Mouse (Mus musculus) MEL (cell line): Measurements from ENCODE around the gene Grik4. TPM values are rescaled to one million over a fixed set of nuclear protein-coding genes. Genes with fewer than 3 reads are reported as not detected.

Experiments used
- DNase-seq: peaks from one replicate; pipeline ENCODE4 v3.0.0; 2011; ENCODE audit warnings: low read depth, low spot score
- H3K27ac ChIP-seq: 2 replicates; pipeline ENCODE4 v1.5.1; 2012; ENCODE audit warnings: low read depth, mild to moderate bottlenecking, control low read depth, low read length, moderate library complexity; ENCODE audit not compliant: control insufficient read depth
- H3K27me3 ChIP-seq, 2 experiments: fragments of 150-350 bp in 1 of 2; sonication (generic) in 1 of 2; 2 replicates each; pipeline ENCODE4 v1.6.1; 2012; ENCODE audit warnings: low read length in 2 of 2, mild to moderate bottlenecking in 2 of 2, improper control_type of control experiment in 1 of 2, moderate library complexity in 1 of 2; ENCODE audit not compliant: insufficient read depth in 2 of 2, control insufficient read depth in 1 of 2
- H3K36me3 ChIP-seq, 2 experiments: 2 replicates each; pipeline ENCODE4 v1.6.1; 2012 to 2014; ENCODE audit warnings: low read length in 2 of 2, improper control_type of control experiment in 1 of 2, inconsistent platforms in 1 of 2, mild to moderate bottlenecking in 1 of 2; ENCODE audit not compliant: insufficient read depth in 2 of 2, control insufficient read depth in 1 of 2
- H3K4me1 ChIP-seq, 2 experiments: fragments of 150-350 bp in 1 of 2; sonication (generic) in 1 of 2; 2 replicates each; pipeline ENCODE4 v1.6.1; 2012; ENCODE audit warnings: low read length in 2 of 2, improper control_type of control experiment in 1 of 2, mild to moderate bottlenecking in 1 of 2; ENCODE audit not compliant: insufficient read depth in 2 of 2, control insufficient read depth in 1 of 2
- H3K4me3 ChIP-seq, 2 experiments: fragments of 150-350 bp in 1 of 2; sonication (generic) in 1 of 2; 2 replicates each; pipeline ENCODE4 v1.5.1; 2012; ENCODE audit warnings: low read depth in 2 of 2, low read length in 2 of 2, mild to moderate bottlenecking in 2 of 2, moderate library complexity in 2 of 2, control low read depth in 1 of 2, improper control_type of control experiment in 1 of 2; ENCODE audit not compliant: control insufficient read depth in 1 of 2, insufficient read depth in 1 of 2
- H3K79me2 ChIP-seq: 2 replicates; pipeline ENCODE4 v1.6.1; 2012; ENCODE audit warnings: mild to moderate bottlenecking, low read length, moderate library complexity; ENCODE audit not compliant: control insufficient read depth, poor library complexity, insufficient read depth
- H3K9ac ChIP-seq: 2 replicates; pipeline ENCODE4 v1.6.1; 2012; ENCODE audit warnings: low read depth, mild to moderate bottlenecking, control low read depth, low read length, moderate library complexity; ENCODE audit not compliant: control insufficient read depth, poor library complexity, severe bottlenecking
- H3K9me3 ChIP-seq: fragments of 150-350 bp; sonication (generic); replicated peaks from 2 replicates; pipeline ENCODE4 v1.6.1; 2012; ENCODE audit warnings: mild to moderate bottlenecking, low read length, improper control_type of control experiment, moderate library complexity; ENCODE audit not compliant: insufficient read depth
- CHD1 ChIP-seq: IDR thresholded peaks from 2 replicates; pipeline ENCODE4 v1.6.1; 2012; ENCODE audit warnings: low read depth, mild to moderate bottlenecking, inconsistent platforms, low read length, improper control_type of control experiment
- CTCF ChIP-seq, 3 experiments: IDR thresholded peaks in 2 of 3; conservative IDR thresholded peaks in 1 of 3; 2 replicates each; pipeline ENCODE4 v1.5.1; 2011 to 2012; ENCODE audit warnings: low read length in 3 of 3, low read depth in 2 of 3, mild to moderate bottlenecking in 2 of 3, improper control_type of control experiment in 1 of 3, inconsistent platforms in 1 of 3, mixed read lengths in 1 of 3, moderate library complexity in 1 of 3; ENCODE audit not compliant: control insufficient read depth in 1 of 3, insufficient read depth in 1 of 3, poor library complexity in 1 of 3, severe bottlenecking in 1 of 3
- E2F4 ChIP-seq: IDR thresholded peaks from 2 replicates; pipeline ENCODE4 v1.6.1; 2011; ENCODE audit warnings: low read depth, low read length, improper control_type of control experiment, borderline replicate concordance
- EP300 ChIP-seq, 2 experiments: IDR thresholded peaks; 2 replicates each; pipeline ENCODE4 v1.6.1; 2011; ENCODE audit warnings: improper control_type of control experiment in 2 of 2, low read length in 2 of 2, low read depth in 1 of 2, mild to moderate bottlenecking in 1 of 2
- ETS1 ChIP-seq: IDR thresholded peaks from 2 replicates; pipeline ENCODE4 v1.6.1; 2012; ENCODE audit warnings: low read depth, mild to moderate bottlenecking, inconsistent platforms, low read length, improper control_type of control experiment, moderate library complexity
- GATA1 ChIP-seq: IDR thresholded peaks from 2 replicates; pipeline ENCODE4 v1.6.1; 2011; ENCODE audit warnings: low read depth, low read length, improper control_type of control experiment
- HCFC1 ChIP-seq: IDR thresholded peaks from 2 replicates; pipeline ENCODE4 v1.6.1; 2012; ENCODE audit warnings: low read depth, mild to moderate bottlenecking, inconsistent platforms, low read length, improper control_type of control experiment, moderate library complexity
- KAT2A ChIP-seq: conservative IDR thresholded peaks from 2 replicates; pipeline ENCODE4 v1.6.1; 2012; ENCODE audit warnings: low read depth, low read length, improper control_type of control experiment, inconsistent platforms
- MAX ChIP-seq: IDR thresholded peaks from 2 replicates; pipeline ENCODE4 v1.6.1; 2011; ENCODE audit warnings: low read length, improper control_type of control experiment
- MAZ ChIP-seq: IDR thresholded peaks from 2 replicates; pipeline ENCODE4 v1.6.1; 2012; ENCODE audit warnings: low read depth, mild to moderate bottlenecking, inconsistent platforms, low read length, improper control_type of control experiment
- MEF2A ChIP-seq: IDR thresholded peaks from 2 replicates; pipeline ENCODE4 v1.6.1; 2014; ENCODE audit warnings: low read depth, mild to moderate bottlenecking, inconsistent platforms, low read length, improper control_type of control experiment; ENCODE audit not compliant: poor library complexity, insufficient replicate concordance, severe bottlenecking; ENCODE audit errors: extremely low read depth
- MXI1 ChIP-seq: IDR thresholded peaks from 2 replicates; pipeline ENCODE4 v1.6.1; 2011; ENCODE audit warnings: mild to moderate bottlenecking, low read depth, low read length, improper control_type of control experiment
- MYC ChIP-seq: IDR thresholded peaks from 2 replicates; pipeline ENCODE4 v1.6.1; 2011; ENCODE audit warnings: low read depth, mild to moderate bottlenecking, low read length, improper control_type of control experiment, moderate library complexity
- POLR2AphosphoS2 ChIP-seq: IDR thresholded peaks from 2 replicates; pipeline ENCODE4 v1.6.1; 2011; ENCODE audit warnings: low read length, improper control_type of control experiment
- POLR2AphosphoS5 ChIP-seq: IDR thresholded peaks from 2 replicates; pipeline ENCODE4 v1.6.1; 2012; ENCODE audit warnings: low read depth, borderline replicate concordance, mild to moderate bottlenecking, inconsistent platforms, low read length, moderate library complexity, mixed read lengths
- RCOR1 ChIP-seq: IDR thresholded peaks from 2 replicates; pipeline ENCODE4 v1.6.1; 2012; ENCODE audit warnings: low read depth, mild to moderate bottlenecking, inconsistent platforms, low read length, improper control_type of control experiment
- SIN3A ChIP-seq: IDR thresholded peaks from 2 replicates; pipeline ENCODE4 v1.6.1; 2012; ENCODE audit warnings: low read length, improper control_type of control experiment, inconsistent platforms
- TAL1 ChIP-seq: IDR thresholded peaks from 2 replicates; pipeline ENCODE4 v1.6.1; 2012; ENCODE audit warnings: mild to moderate bottlenecking, inconsistent platforms, low read length, moderate library complexity, mixed read lengths
- UBTF ChIP-seq: IDR thresholded peaks from 2 replicates; pipeline ENCODE4 v1.6.1; 2012; ENCODE audit warnings: low read depth, mild to moderate bottlenecking, inconsistent platforms, low read length, improper control_type of control experiment, moderate library complexity, borderline replicate concordance; ENCODE audit not compliant: insufficient read depth
- USF2 ChIP-seq, 2 experiments: IDR thresholded peaks; 2 replicates each; pipeline ENCODE4 v1.6.1; 2011 to 2012; ENCODE audit warnings: improper control_type of control experiment in 2 of 2, low read length in 2 of 2, borderline replicate concordance in 1 of 2, inconsistent platforms in 1 of 2, low read depth in 1 of 2, mild to moderate bottlenecking in 1 of 2; ENCODE audit not compliant: insufficient read depth in 1 of 2
- ZC3H11A ChIP-seq: IDR thresholded peaks from 2 replicates; pipeline ENCODE4 v1.6.1; 2012; ENCODE audit warnings: low read depth, mild to moderate bottlenecking, inconsistent platforms, low read length, improper control_type of control experiment
- ZKSCAN1 ChIP-seq: IDR thresholded peaks from 2 replicates; pipeline ENCODE4 v1.6.1; 2012; ENCODE audit warnings: low read depth, mild to moderate bottlenecking, inconsistent platforms, low read length, improper control_type of control experiment, moderate library complexity
- ZMIZ1 ChIP-seq: IDR thresholded peaks from 2 replicates; pipeline ENCODE4 v1.6.1; 2012; ENCODE audit warnings: low read depth, mild to moderate bottlenecking, inconsistent platforms, low read length, improper control_type of control experiment, moderate library complexity
- ZNF384 ChIP-seq: IDR thresholded peaks from 2 replicates; pipeline ENCODE4 v1.6.1; 2012; ENCODE audit warnings: low read depth, mild to moderate bottlenecking, inconsistent platforms, low read length, improper control_type of control experiment
- polyA plus RNA-seq, 2 experiments: library from polyadenylated mRNA; stranded (reverse) in 1 of 2; unstranded in 1 of 2; fragments of >175 nt in 1 of 2; fragments of >200 nt in 1 of 2; gene quantifications; 2 replicates each; pipeline versions ENCODE4 v1.2.1 to v1.2.4; 2012; ENCODE audit warnings: low replicate concordance in 2 of 2, low read depth in 1 of 2; ENCODE audit not compliant: insufficient read length in 2 of 2, insufficient read depth in 1 of 2, missing spikeins in 1 of 2
- total RNA-seq: library from RNA; depleted of rRNA; stranded (reverse); fragments of 300-350 nt; gene quantifications from 2 replicates; pipeline ENCODE4 v1.2.3, GENCODE M21; 2012

The Grik4 gene
- total and polyA plus RNA-seq, 3 experiments = 0.17 TPM; not detected in 2

DNA sequence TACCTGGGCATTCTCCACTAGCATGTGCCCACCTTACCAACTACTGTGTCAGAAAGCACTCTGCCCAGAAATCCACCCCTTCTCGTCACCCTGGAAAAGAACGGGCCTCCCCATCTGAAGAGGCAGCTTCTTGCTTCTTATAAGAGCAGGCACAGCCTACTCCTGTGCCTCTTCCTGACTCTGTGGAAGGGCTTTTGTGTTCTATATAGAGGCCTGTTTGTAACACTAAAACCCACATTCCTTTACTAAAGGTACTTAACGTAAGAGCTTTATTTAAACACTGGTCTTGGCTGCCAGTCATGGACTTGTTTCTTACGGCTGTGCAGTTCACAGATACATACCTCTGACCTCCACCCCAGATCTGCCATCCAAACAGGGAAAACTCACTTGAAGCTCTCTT lies 22.5 kb downstream of the Grik4 start:
- Histone ChIP-seq H3K9ac (no peak overlapping the region), H3K27me3 (no peaks in the 10 kb centered on the region), H3K79me2 (no peaks in the 10 kb centered on the region), H3K4me3 (no peak overlapping the region), H3K36me3 (no peaks in the 10 kb centered on the region), H3K9me3 (no peaks in the 10 kb centered on the region)
- TF ChIP-seq KAT2A = no peak
- no peak for TF ChIP-seq USF2 (IDR thresholded peaks at IDR 0.05; ENCODE audit: borderline replicate concordance in 1 of 2, insufficient read depth in 1 of 2, low read depth in 1 of 2, low read length in 2 of 2)
- no peak for TF ChIP-seq ZMIZ1
- TF ChIP-seq UBTF = no peak
- TF ChIP-seq HCFC1 = no peak
- no peak for TF ChIP-seq E2F4
- TF ChIP-seq, all 39 proteins: peak for 0
- Histone ChIP-seq H3K27ac (no peak overlapping the region), H3K4me1 (no peaks in the 10 kb centered on the region)
- no peak for DNase-seq

DNA sequence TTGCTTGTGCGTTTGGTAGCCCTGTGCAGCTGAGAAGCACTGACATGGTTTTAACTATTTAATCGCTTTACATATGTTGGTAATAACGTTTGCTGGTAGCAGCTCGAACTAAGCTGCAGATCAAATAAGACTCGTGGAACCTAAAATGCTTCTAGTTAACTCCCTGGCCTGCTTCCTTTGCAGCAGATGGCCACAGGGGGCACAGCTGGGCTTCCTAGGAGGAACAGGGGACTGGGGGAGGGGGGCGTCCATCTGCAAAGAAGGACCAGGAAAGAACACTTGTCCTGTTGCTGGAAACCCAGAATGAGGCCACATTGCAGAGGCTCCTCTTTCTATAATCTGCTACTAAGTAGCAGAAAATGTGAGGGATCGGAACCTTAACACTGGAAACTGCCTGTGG lies 24.1 kb downstream of the Grik4 start:
- H3K9ac ChIP-seq = no peak overlapping the region
- DNase-seq = no peak
- no peaks in the 10 kb centered on the region for H3K9me3 ChIP-seq
- no peaks in the 10 kb centered on the region for H3K27me3 ChIP-seq
- no peak overlapping the region for H3K27ac ChIP-seq
- TF ChIP-seq E2F4 = no peak
- TF ChIP-seq ZC3H11A = no peak
- TF ChIP-seq GATA1 = no peak
- no peak for TF ChIP-seq RCOR1
- no peak for TF ChIP-seq MYC
- no peak for TF ChIP-seq ZNF384
- no peak for TF ChIP-seq ETS1
- no peak for TF ChIP-seq MAX
- TF ChIP-seq KAT2A = no peak
- TF ChIP-seq USF2 (IDR thresholded peaks at IDR 0.05; ENCODE audit: borderline replicate concordance in 1 of 2, insufficient read depth in 1 of 2, low read depth in 1 of 2, low read length in 2 of 2) = no peak
- no peak for TF ChIP-seq MAZ
- TF ChIP-seq, all 39 proteins: peak for 0
- no peaks in the 10 kb centered on the region for H3K36me3 ChIP-seq
- H3K79me2 ChIP-seq = no peaks in the 10 kb centered on the region
- no peaks in the 10 kb centered on the region for H3K4me1 ChIP-seq
- no peak overlapping the region for H3K4me3 ChIP-seq

DNA sequence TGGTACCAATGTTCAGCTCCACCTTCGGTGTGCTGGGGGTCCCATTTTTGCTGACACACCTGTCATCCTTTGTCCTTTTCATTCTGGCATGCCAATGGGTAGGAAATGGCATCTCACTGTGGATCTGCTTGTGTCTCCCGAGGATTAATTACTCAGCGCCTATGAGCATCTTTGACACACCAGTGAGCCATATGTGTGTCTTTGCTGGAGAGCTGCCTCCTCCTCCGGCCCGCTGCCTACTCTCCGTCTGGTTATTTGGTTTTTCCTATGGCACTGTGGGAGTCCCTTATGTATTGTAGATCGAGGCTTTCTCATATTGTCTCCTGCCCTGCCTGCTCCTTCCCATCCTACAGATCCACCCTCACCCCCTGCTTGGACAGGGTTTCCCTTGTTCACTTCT lies 26.4 kb downstream of the Grik4 start:
- Histone ChIP-seq H3K4me1 (no peaks in the 10 kb centered on the region), H3K9me3 (no peaks in the 10 kb centered on the region), H3K27me3 (no peaks in the 10 kb centered on the region), H3K9ac (no peak overlapping the region), H3K79me2 (no peaks in the 10 kb centered on the region), H3K27ac (no peak overlapping the region), H3K36me3 (no peaks in the 10 kb centered on the region), H3K4me3 (no peak overlapping the region)
- no peak for DNase-seq
- no peak for TF ChIP-seq EP300 (IDR thresholded peaks at IDR 0.05; ENCODE audit: low read depth in 1 of 2, low read length in 2 of 2)
- no peak for TF ChIP-seq POLR2AphosphoS2
- no peak for TF ChIP-seq ZKSCAN1
- no peak for TF ChIP-seq CHD1
- no peak for TF ChIP-seq MEF2A
- no peak for TF ChIP-seq MXI1
- TF ChIP-seq SIN3A = no peak
- TF ChIP-seq GATA1 = no peak
- TF ChIP-seq MAZ = no peak
- no peak for TF ChIP-seq ZMIZ1
- no peak for TF ChIP-seq USF2 (IDR thresholded peaks at IDR 0.05; ENCODE audit: borderline replicate concordance in 1 of 2, insufficient read depth in 1 of 2, low read depth in 1 of 2, low read length in 2 of 2)
- no peak for TF ChIP-seq TAL1
- TF ChIP-seq POLR2AphosphoS5 = no peak
- TF ChIP-seq CTCF (IDR thresholded peaks at IDR 0.05 in 2 of 3, conservative IDR thresholded peaks at IDR 0.05 in 1 of 3; ENCODE audit: control insufficient read depth in 1 of 3, insufficient read depth in 1 of 3, low read depth in 2 of 3, low read length in 3 of 3, poor library complexity in 1 of 3, severe bottlenecking in 1 of 3) = no peak
